Mouse (Mus musculus): ENCODE results near the gene Zfp687.

DNA sequence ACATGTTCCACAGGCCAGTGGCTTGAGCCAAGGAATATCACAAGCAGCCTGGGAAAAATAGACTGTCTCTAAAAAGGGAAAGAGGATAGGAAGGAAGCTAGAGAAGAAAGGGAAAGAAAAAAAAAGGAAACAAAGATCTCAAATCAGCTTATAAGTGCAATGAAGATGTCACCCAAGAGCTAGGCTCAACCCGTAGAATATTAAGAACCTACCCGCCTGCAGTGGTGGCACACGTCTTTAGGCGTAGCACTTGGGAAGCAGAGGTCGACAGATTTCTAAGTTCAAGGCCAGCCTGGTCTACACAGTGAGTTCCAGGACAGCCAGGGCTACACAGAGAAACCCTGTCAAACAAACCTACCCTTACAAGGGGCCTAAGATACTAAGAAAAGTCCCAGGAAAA lies 41.6 kb downstream of the Zfp687 start:
- no peak for TF ChIP-seq CTCF (IDR thresholded peaks at IDR 0.05; ENCODE audit: low read depth, low read length)
- no peak for TF ChIP-seq POLR2A (IDR thresholded peaks at IDR 0.05; ENCODE audit: borderline replicate concordance, low read depth, low read length)
